In genomic region chr9:71874761-71875160, GRCm38 (mm10) we compare ENCODE assay signal across 17 mouse cellular contexts.
A peak's percentile ranks its signal among the peaks of the same experiment; 100 is the strongest.
DNase-seq lines count a peak whose midpoint lies in the region; ATAC-seq and TF ChIP-seq lines count a peak whose summit lies in the region.
"Had no signal": no experiment of that assay in that cellular context is flagged by ENCODE, and none has a peak within 500 bp of the region (broad histone marks: within the 10 kb centered on the region; RNA-seq: fewer than 3 reads in every experiment).

No protein-coding gene starts in this region.

- peak; percentile 69 for TF ChIP-seq EP300 in lung, postnatal 0 days (IDR thresholded peaks at IDR 0.05)

- no peak for ATAC-seq in hindbrain, embryonic 13.5 days (ENCODE audit: low FRiP score)
- no peak for ATAC-seq in hindbrain, embryonic 12.5 days (ENCODE audit: low FRiP score)
- ATAC-seq in lung, postnatal 0 days = peak; percentile 93
- ATAC-seq: intestine, embryonic 15.5 days; midbrain, embryonic 13.5 days had no signal

- 75% methylated on average over 2 of the region's 2 CpGs for WGBS in hindbrain, embryonic 13.5 days
- 84% methylated on average over 2 of the region's 2 CpGs for WGBS in hindbrain, embryonic 12.5 days
- WGBS in lung, postnatal 0 days = 62% methylated on average over 2 of the region's 2 CpGs

- TF ChIP-seq CTCF in C2C12 (IDR thresholded peaks at IDR 0.05; ENCODE audit: control insufficient read depth, insufficient read depth, insufficient read length) = no peak
- no peak for TF ChIP-seq CTCF in lung, postnatal 0 days (IDR thresholded peaks at IDR 0.05)

- H3K36me3 ChIP-seq in hindbrain, embryonic 13.5 days = peaks cover 42% of the 10 kb centered on the region
- peaks cover 51% of the 10 kb centered on the region for H3K36me3 ChIP-seq in hindbrain, embryonic 12.5 days
- peaks cover 13% of the 10 kb centered on the region for H3K36me3 ChIP-seq in C2C12 (ENCODE audit: control insufficient read depth, insufficient read depth)
- no peaks in the 10 kb centered on the region; the same call in 1 of the 2 replicates for H3K36me3 ChIP-seq in lung, postnatal 0 days (ENCODE audit: insufficient read depth, low read length)

- DNase-seq in adipocyte (ENCODE audit: low spot score) = peak; percentile 65
- DNase-seq in lung, postnatal 0 days (ENCODE audit: low spot score) = peak; percentile 87
- DNase-seq in gastrocnemius, postnatal 4 days (ENCODE audit: low spot score in 2 of 2) = no peak
- no peak for DNase-seq in right cerebral cortex, postnatal 4 days
- DNase-seq: adrenal gland, postnatal 14 days; cerebellum, postnatal 10 days; gastrocnemius, adult 2 months; thymus, postnatal 36 days had no signal

- no peaks in the 10 kb centered on the region for H3K9me3 ChIP-seq in hindbrain, embryonic 13.5 days
- H3K9me3 ChIP-seq in hindbrain, embryonic 12.5 days (replicated peaks) = no peaks in the 10 kb centered on the region
- no peaks in the 10 kb centered on the region for H3K9me3 ChIP-seq in lung, postnatal 0 days (ENCODE audit: low read length)
- H3K9me3 ChIP-seq: forebrain, embryonic 10.5 days; intestine, embryonic 15.5 days; midbrain, embryonic 13.5 days; neural tube, embryonic 12.5 days had no signal

- no peaks in the 10 kb centered on the region for H3K27me3 ChIP-seq in hindbrain, embryonic 13.5 days
- H3K27me3 ChIP-seq in hindbrain, embryonic 12.5 days = no peaks in the 10 kb centered on the region
- H3K27me3 ChIP-seq in C2C12 (ENCODE audit: control insufficient read depth, insufficient read depth, insufficient read length) = no peaks in the 10 kb centered on the region
- H3K27me3 ChIP-seq in lung, postnatal 0 days (replicated peaks; ENCODE audit: insufficient read depth, low read length) = no peaks in the 10 kb centered on the region
- H3K27me3 ChIP-seq: intestine, embryonic 15.5 days; midbrain, embryonic 13.5 days; neural tube, embryonic 12.5 days had no signal

- 0 out of 2 replicates have a peak overlapping the region, but pooled peaks have one; percentile 58 for H3K27ac ChIP-seq in hindbrain, embryonic 13.5 days
- no peak overlapping the region for H3K27ac ChIP-seq in hindbrain, embryonic 12.5 days
- H3K27ac ChIP-seq in lung, postnatal 0 days (ENCODE audit: low read length) = peak overlapping the region; percentile 47; the same call in 1 of the 2 replicates
- H3K27ac ChIP-seq: forebrain, embryonic 10.5 days; gastrocnemius, adult 2 months; intestine, embryonic 15.5 days; kidney, postnatal 0 days; macrophage; neural tube, embryonic 12.5 days had no signal

- H3K79me2 ChIP-seq in C2C12 (ENCODE audit: control insufficient read depth, insufficient read depth) = no peaks in the 10 kb centered on the region

- H3K79me3 ChIP-seq in C2C12 (ENCODE audit: low read depth) = no peaks in the 10 kb centered on the region

- no peak overlapping the region for H3K4me2 ChIP-seq in hindbrain, embryonic 13.5 days
- H3K4me2 ChIP-seq in hindbrain, embryonic 12.5 days (replicated peaks) = no peak overlapping the region
- no peak overlapping the region for H3K4me2 ChIP-seq in lung, postnatal 0 days (replicated peaks; ENCODE audit: low read depth, low read length)
- H3K4me2 ChIP-seq: intestine, embryonic 15.5 days; midbrain, embryonic 13.5 days; neural tube, embryonic 12.5 days had no signal

- peaks cover 15% of the 10 kb centered on the region for H3K4me1 ChIP-seq in hindbrain, embryonic 13.5 days (replicated peaks)
- H3K4me1 ChIP-seq in hindbrain, embryonic 12.5 days = peaks cover 13% of the 10 kb centered on the region
- peaks cover 4% of the 10 kb centered on the region; the same call in 1 of the 2 replicates for H3K4me1 ChIP-seq in lung, postnatal 0 days (ENCODE audit: insufficient read depth, low read depth, low read length)
- H3K4me1 ChIP-seq: intestine, embryonic 15.5 days had no signal

- H3K9ac ChIP-seq in hindbrain, embryonic 13.5 days = no peak overlapping the region
- H3K9ac ChIP-seq in hindbrain, embryonic 12.5 days = no peak overlapping the region
- H3K9ac ChIP-seq in lung, postnatal 0 days (replicated peaks; ENCODE audit: low read depth) = no peak overlapping the region
- H3K9ac ChIP-seq: intestine, embryonic 15.5 days; midbrain, embryonic 13.5 days; neural tube, embryonic 12.5 days had no signal

- no peak overlapping the region for H3K4me3 ChIP-seq in hindbrain, embryonic 13.5 days
- no peak overlapping the region for H3K4me3 ChIP-seq in hindbrain, embryonic 12.5 days
- H3K4me3 ChIP-seq in C2C12 (ENCODE audit: insufficient read depth, poor library complexity, severe bottlenecking) = no peak overlapping the region
- no peak overlapping the region for H3K4me3 ChIP-seq in lung, postnatal 0 days (ENCODE audit: low read depth, low read length)
- H3K4me3 ChIP-seq: forebrain, embryonic 10.5 days; gastrocnemius, adult 2 months; intestine, embryonic 15.5 days; midbrain, embryonic 13.5 days; neural tube, embryonic 12.5 days had no signal

- H3ac ChIP-seq in C2C12 (ENCODE audit: control insufficient read depth, insufficient read length, low read depth) = no peak overlapping the region

TF ChIP-seq in C2C12, 6 proteins besides CTCF, POLR2A, EP300 and RAD21:
- TF ChIP-seq MYOG (IDR thresholded peaks at IDR 0.05; ENCODE audit: control insufficient read depth, extremely low read depth, insufficient read length) (peak; percentile 65), MAX (IDR thresholded peaks at IDR 0.05) (no peak), USF1 (IDR thresholded peaks at IDR 0.05; ENCODE audit: low read depth) (no peak), CEBPB (IDR thresholded peaks at IDR 0.05; ENCODE audit: low read depth) (no peak), MYOD1 (IDR thresholded peaks at IDR 0.05; ENCODE audit: control insufficient read depth, insufficient read length, low read depth) (peak; percentile 66), FOSL1 (IDR thresholded peaks at IDR 0.05; ENCODE audit: insufficient read depth, low read length, poor library complexity, severe bottlenecking) (no peak)
TF ChIP-seq in C2C12: peak in this region for 2.

Comparison
In these comparisons a context has a peak if more than half of its experiments do, and no peak if none do; other contexts are left out.
1. DNase-seq: peak in adipocyte (single experiment) and lung, postnatal 0 days (single experiment); none in gastrocnemius, postnatal 4 days (0 of 2) and right cerebral cortex, postnatal 4 days (single experiment).